Mouse (Mus musculus) bone marrow, adult 2 months (tissue): ENCODE data around the gene Pianp.

ENCODE experiments used
- CTCF ChIP-seq: fragments of 200-500 bp; IDR thresholded peaks from 2 replicates; pipeline ENCODE4 v1.5.1; 2011; ENCODE audit warnings: low read length, control low read depth; ENCODE audit not compliant: control insufficient read depth, insufficient read depth
- POLR2A ChIP-seq: fragments of 200-500 bp; IDR thresholded peaks from 2 replicates; pipeline ENCODE4 v1.6.1; 2011; ENCODE audit warnings: low read depth, mild to moderate bottlenecking, control low read depth, low read length, borderline replicate concordance; ENCODE audit not compliant: control insufficient read depth

- TF ChIP-seq CTCF (no peak), POLR2A (no peak)
Observed at GRCm38 (mm10) chr6:124995831-124996403, 577 bp upstream of the Pianp start.
